Mouse (Mus musculus): ENCODE data around the gene Ncapg2. TPM values are rescaled to one million over a fixed set of nuclear protein-coding genes. Genes with fewer than 3 reads are reported as not detected.

Ncapg2 gene
- polyA plus RNA-seq, 1 experiment from 2014 or later, result 49.7 TPM

- Histone ChIP-seq H3K4me2 (no peak overlapping the region), H3K9ac (no peak overlapping the region), H3K27ac (no peak overlapping the region), H3K9me3 (no peaks in the 10 kb centered on the region), H3K27me3 (no peaks in the 10 kb centered on the region), H3K36me3 (peaks cover 68% of the 10 kb centered on the region), H3K4me1 (no peaks in the 10 kb centered on the region), H3K4me3 (no peak overlapping the region)
- 90% methylated on average over 2 of the region's 2 CpGs for WGBS
- ATAC-seq (ENCODE audit: borderline replicate concordance, extremely low read depth, low FRiP score, low TSS enrichment), result no peak
Observed at GRCm38 (mm10) chr12:116449536-116449935, 44.3 kb downstream of the Ncapg2 start.

GRCm38 (mm10) chr12:116460379-116461065, 55.3 kb downstream of the Ncapg2 start:
- Histone ChIP-seq H3K9me3 (no peaks in the 10 kb centered on the region), H3K36me3 (peaks cover 33% of the 10 kb centered on the region), H3K4me3 (no peak overlapping the region), H3K4me2 (no peak overlapping the region), H3K9ac (no peak overlapping the region), H3K27ac (no peak overlapping the region), H3K4me1 (no peaks in the 10 kb centered on the region), H3K27me3 (no peaks in the 10 kb centered on the region)
- WGBS, result 92% methylated on average over 6 of the region's 6 CpGs
- ATAC-seq (ENCODE audit: borderline replicate concordance, extremely low read depth, low FRiP score, low TSS enrichment), result no peak

GRCm38 (mm10) chr12:116467030-116467429, 61.8 kb downstream of the Ncapg2 start:
- no peak overlapping the region for H3K27ac ChIP-seq
- H3K9me3 ChIP-seq, result no peaks in the 10 kb centered on the region
- H3K4me3 ChIP-seq, result no peak overlapping the region
- H3K27me3 ChIP-seq, result no peaks in the 10 kb centered on the region
- H3K9ac ChIP-seq, result no peak overlapping the region
- no peak for ATAC-seq (ENCODE audit: borderline replicate concordance, extremely low read depth, low FRiP score, low TSS enrichment)
- no peaks in the 10 kb centered on the region for H3K4me1 ChIP-seq
- H3K36me3 ChIP-seq, result peaks cover 11% of the 10 kb centered on the region; the same call in 1 of the 2 replicates
- WGBS, result 89% methylated on average over 5 of the region's 5 CpGs
- H3K4me2 ChIP-seq, result no peak overlapping the region

GRCm38 (mm10) chr12:116468348-116468747, 63.1 kb downstream of the Ncapg2 start:
- 86% methylated on average over 1 of the region's 1 CpGs for WGBS
- Histone ChIP-seq H3K27ac (no peak overlapping the region), H3K4me1 (no peaks in the 10 kb centered on the region), H3K36me3 (peaks cover 7% of the 10 kb centered on the region; the same call in 1 of the 2 replicates), H3K9me3 (no peaks in the 10 kb centered on the region), H3K4me3 (no peak overlapping the region), H3K27me3 (no peaks in the 10 kb centered on the region), H3K4me2 (no peak overlapping the region), H3K9ac (no peak overlapping the region)
- ATAC-seq (ENCODE audit: borderline replicate concordance, extremely low read depth, low FRiP score, low TSS enrichment), result no peak

- 80% methylated on average over 3 of the region's 3 CpGs for WGBS
- no peak overlapping the region for H3K4me2 ChIP-seq
- H3K4me3 ChIP-seq, result no peak overlapping the region
Observed at GRCm38 (mm10) chr12:116469096-116469495, 63.9 kb downstream of the Ncapg2 start.

GRCm38 (mm10) chr12:116473264-116473663, 68.1 kb downstream of the Ncapg2 start:
- WGBS, result 72% methylated on average over 2 of the region's 2 CpGs
- Histone ChIP-seq H3K9ac (no peak overlapping the region), H3K27me3 (no peaks in the 10 kb centered on the region), H3K4me2 (no peak overlapping the region), H3K4me3 (no peak overlapping the region), H3K27ac (no peak overlapping the region), H3K9me3 (no peaks in the 10 kb centered on the region), H3K4me1 (no peaks in the 10 kb centered on the region), H3K36me3 (no peaks in the 10 kb centered on the region)
- no peak for ATAC-seq (ENCODE audit: borderline replicate concordance, extremely low read depth, low FRiP score, low TSS enrichment)

More at GRCm38 (mm10) chr12:116469096-116469495, 63.9 kb downstream of the Ncapg2 start:
- H3K9ac ChIP-seq, result no peak overlapping the region
- no peaks in the 10 kb centered on the region for H3K27me3 ChIP-seq
- no peaks in the 10 kb centered on the region for H3K9me3 ChIP-seq
- no peak for ATAC-seq (ENCODE audit: borderline replicate concordance, extremely low read depth, low FRiP score, low TSS enrichment)
- no peaks in the 10 kb centered on the region for H3K4me1 ChIP-seq
- H3K36me3 ChIP-seq, result peaks cover 7% of the 10 kb centered on the region; the same call in 1 of the 2 replicates
- H3K27ac ChIP-seq, result no peak overlapping the region

- Histone ChIP-seq H3K9me3 (no peaks in the 10 kb centered on the region), H3K4me1 (no peaks in the 10 kb centered on the region), H3K27ac (no peak overlapping the region), H3K4me3 (no peak overlapping the region), H3K9ac (no peak overlapping the region), H3K4me2 (no peak overlapping the region), H3K27me3 (no peaks in the 10 kb centered on the region), H3K36me3 (no peaks in the 10 kb centered on the region)
- ATAC-seq (ENCODE audit: borderline replicate concordance, extremely low read depth, low FRiP score, low TSS enrichment), result no peak
Observed at GRCm38 (mm10) chr12:116473761-116474160, 68.6 kb downstream of the Ncapg2 start.

- no peak overlapping the region for H3K4me3 ChIP-seq
- WGBS, result 61% methylated on average over 3 of the region's 3 CpGs
- no peaks in the 10 kb centered on the region for H3K27me3 ChIP-seq
- H3K27ac ChIP-seq, result no peak overlapping the region
- H3K4me2 ChIP-seq, result no peak overlapping the region
- no peak for ATAC-seq (ENCODE audit: borderline replicate concordance, extremely low read depth, low FRiP score, low TSS enrichment)
- H3K4me1 ChIP-seq, result no peaks in the 10 kb centered on the region
- H3K36me3 ChIP-seq, result no peaks in the 10 kb centered on the region
- H3K9ac ChIP-seq, result no peak overlapping the region
- H3K9me3 ChIP-seq, result no peaks in the 10 kb centered on the region
Observed at GRCm38 (mm10) chr12:116474676-116475075, 69.5 kb downstream of the Ncapg2 start.

GRCm38 (mm10) chr12:116478771-116479170, 73.6 kb downstream of the Ncapg2 start:
- H3K27ac ChIP-seq, result no peak overlapping the region

GRCm38 (mm10) chr12:116481921-116482320, 76.7 kb downstream of the Ncapg2 start:
- H3K27ac ChIP-seq, result no peak overlapping the region
- peaks cover 12% of the 10 kb centered on the region; the same call in 1 of the 2 replicates for H3K4me1 ChIP-seq
- no peak for ATAC-seq (ENCODE audit: borderline replicate concordance, extremely low read depth, low FRiP score, low TSS enrichment)
- no peaks in the 10 kb centered on the region for H3K9me3 ChIP-seq
- no peak overlapping the region for H3K9ac ChIP-seq
- peaks cover 12% of the 10 kb centered on the region for H3K27me3 ChIP-seq
- WGBS, result 55% methylated on average over 1 of the region's 1 CpGs
- H3K4me2 ChIP-seq, result no peak overlapping the region
- H3K4me3 ChIP-seq, result no peak overlapping the region
- no peaks in the 10 kb centered on the region for H3K36me3 ChIP-seq

More at GRCm38 (mm10) chr12:116478771-116479170, 73.6 kb downstream of the Ncapg2 start:
- no peaks in the 10 kb centered on the region for H3K36me3 ChIP-seq
- H3K9me3 ChIP-seq, result no peaks in the 10 kb centered on the region
- no peaks in the 10 kb centered on the region for H3K27me3 ChIP-seq
- H3K4me2 ChIP-seq, result no peak overlapping the region
- ATAC-seq (ENCODE audit: borderline replicate concordance, extremely low read depth, low FRiP score, low TSS enrichment), result no peak
- 51% methylated on average over 1 of the region's 1 CpGs for WGBS
- H3K4me3 ChIP-seq, result no peak overlapping the region
- no peaks in the 10 kb centered on the region for H3K4me1 ChIP-seq
- H3K9ac ChIP-seq, result no peak overlapping the region

GRCm38 (mm10) chr12:116483581-116483980, 78.4 kb downstream of the Ncapg2 start:
- ATAC-seq (ENCODE audit: borderline replicate concordance, extremely low read depth, low FRiP score, low TSS enrichment), result no peak
- Histone ChIP-seq H3K9me3 (no peaks in the 10 kb centered on the region), H3K36me3 (no peaks in the 10 kb centered on the region), H3K9ac (no peak overlapping the region), H3K27ac (no peak overlapping the region), H3K4me2 (no peak overlapping the region), H3K4me1 (peaks cover 12% of the 10 kb centered on the region; the same call in 1 of the 2 replicates), H3K4me3 (no peak overlapping the region), H3K27me3 (peaks cover 16% of the 10 kb centered on the region)
- 13% methylated on average over 2 of the region's 2 CpGs for WGBS

GRCm38 (mm10) chr12:116484991-116485390, 79.8 kb downstream of the Ncapg2 start:
- H3K36me3 ChIP-seq, result no peaks in the 10 kb centered on the region
- peaks cover 16% of the 10 kb centered on the region for H3K27me3 ChIP-seq
- no peak overlapping the region for H3K27ac ChIP-seq
- no peak overlapping the region for H3K9ac ChIP-seq
- 80% methylated on average over 8 of the region's 8 CpGs for WGBS
- peaks cover 12% of the 10 kb centered on the region; the same call in 1 of the 2 replicates for H3K4me1 ChIP-seq
- H3K4me3 ChIP-seq, result no peak overlapping the region
- H3K4me2 ChIP-seq, result peak overlapping the region; percentile 97
- no peaks in the 10 kb centered on the region for H3K9me3 ChIP-seq
- no peak for ATAC-seq (ENCODE audit: borderline replicate concordance, extremely low read depth, low FRiP score, low TSS enrichment)
